Mouse (Mus musculus) limb, embryonic 15.5 days (tissue): ENCODE measurements around the gene Ppan. TPM values are rescaled to one million over a fixed set of nuclear protein-coding genes. Genes with fewer than 3 reads are reported as not detected.
A peak's percentile ranks its signal among the peaks of the same experiment; 100 is the strongest.

Experiments used
- ATAC-seq: fragments of 200-750 bp; cut with Nextera tagmentation; 2 replicates; pipeline ENCODE4 v1.8.0; 2017; ENCODE audit warnings: low read depth, moderate TSS enrichment; ENCODE audit not compliant: insufficient number of reproducible peaks, low FRiP score, low TSS enrichment
- H3K27ac ChIP-seq: fragments of 300-500 bp; sonication (generic); 2 replicates; pipeline ENCODE4 v1.5.1; 2015; ENCODE audit warnings: moderate library complexity, mild to moderate bottlenecking, inconsistent platforms
- H3K27me3 ChIP-seq: fragments of 300-500 bp; sonication (generic); 2 replicates; pipeline ENCODE4 v1.6.1; 2015; ENCODE audit warnings: inconsistent platforms
- H3K36me3 ChIP-seq: fragments of 300-500 bp; sonication (generic); 2 replicates; pipeline ENCODE4 v1.6.1; 2015; ENCODE audit warnings: inconsistent platforms
- H3K4me1 ChIP-seq: fragments of 300-500 bp; sonication (generic); 2 replicates; pipeline ENCODE4 v1.6.1; 2015; ENCODE audit warnings: inconsistent platforms
- H3K4me2 ChIP-seq: fragments of 300-500 bp; sonication (generic); 2 replicates; pipeline ENCODE4 v1.6.1; 2015; ENCODE audit warnings: mild to moderate bottlenecking, inconsistent platforms
- H3K4me3 ChIP-seq: fragments of 300-500 bp; sonication (generic); 2 replicates; pipeline ENCODE4 v1.5.1; 2015; ENCODE audit warnings: mild to moderate bottlenecking, inconsistent platforms
- H3K9ac ChIP-seq: fragments of 300-500 bp; sonication (generic); 2 replicates; pipeline ENCODE4 v1.6.1; 2015; ENCODE audit warnings: inconsistent platforms
- H3K9me3 ChIP-seq: fragments of 300-500 bp; sonication (generic); 2 replicates; pipeline ENCODE4 v1.6.1; 2016; ENCODE audit warnings: inconsistent platforms
- WGBS: fragments of 180-500 bp; shearing (Covaris S2); methylation state at CpG from one replicate; pipeline ENCODE4 v1.1.7; 2015; 5-methylcytosine and 5-hydroxymethylcytosine counted together
- polyA plus RNA-seq: library from polyadenylated mRNA; unstranded; fragments of >200 nt; fragmentation: Nextera tagmentation; extraction: Ambion mirVana; gene quantifications from 2 replicates; pipeline ENCODE4 v1.2.1, GENCODE M21; 2015

Ppan gene
- polyA plus RNA-seq, 1 experiment from 2014 or later: 88.6 TPM

- peaks cover 10% of the 10 kb centered on the region for H3K4me1 ChIP-seq
- H3K4me2 ChIP-seq: no peak overlapping the region
- ATAC-seq: no peak
- no peak overlapping the region for H3K27ac ChIP-seq
- no peak overlapping the region for H3K4me3 ChIP-seq
- no peaks in the 10 kb centered on the region for H3K9me3 ChIP-seq
- WGBS: 73% methylated on average over 12 of the region's 12 CpGs
- H3K27me3 ChIP-seq: peaks cover 55% of the 10 kb centered on the region
- no peak overlapping the region for H3K9ac ChIP-seq
- H3K36me3 ChIP-seq: no peaks in the 10 kb centered on the region
These were observed 17.5 kb upstream of the Ppan start for GRCm38 (mm10) chr9:20870211-20871173.

- Histone ChIP-seq H3K27ac (no peak overlapping the region), H3K27me3 (peaks cover 34% of the 10 kb centered on the region), H3K4me1 (peaks cover 18% of the 10 kb centered on the region), H3K4me2 (no peak overlapping the region), H3K4me3 (no peak overlapping the region), H3K9me3 (no peaks in the 10 kb centered on the region), H3K36me3 (no peaks in the 10 kb centered on the region), H3K9ac (no peak overlapping the region)
- no peak for ATAC-seq
- 86% methylated on average over 10 of the region's 10 CpGs for WGBS
These were observed 15.0 kb upstream of the Ppan start for GRCm38 (mm10) chr9:20872991-20873390.

GRCm38 (mm10) chr9:20873521-20873920 lies 14.5 kb upstream of the Ppan start:
- Histone ChIP-seq H3K4me2 (no peak overlapping the region), H3K9me3 (no peaks in the 10 kb centered on the region), H3K4me3 (no peak overlapping the region), H3K36me3 (no peaks in the 10 kb centered on the region), H3K27me3 (peaks cover 30% of the 10 kb centered on the region), H3K27ac (no peak overlapping the region), H3K4me1 (peaks cover 16% of the 10 kb centered on the region), H3K9ac (no peak overlapping the region)
- no peak for ATAC-seq
- whole genome bisulfite sequencing: 80% methylated on average over 12 of the region's 12 CpGs

- peaks cover 13% of the 10 kb centered on the region for H3K4me1 ChIP-seq
- ATAC-seq: no peak
- no peaks in the 10 kb centered on the region for H3K9me3 ChIP-seq
- H3K36me3 ChIP-seq: no peaks in the 10 kb centered on the region
- WGBS: 66% methylated on average over 23 of the region's 23 CpGs
- H3K4me3 ChIP-seq: no peak overlapping the region
- no peak overlapping the region for H3K9ac ChIP-seq
- no peak overlapping the region for H3K27ac ChIP-seq
- no peak overlapping the region for H3K4me2 ChIP-seq
- H3K27me3 ChIP-seq: peaks cover 13% of the 10 kb centered on the region
These were observed 12.8 kb upstream of the Ppan start for GRCm38 (mm10) chr9:20875021-20875790.

- Histone ChIP-seq H3K4me3 (no peak overlapping the region), H3K4me2 (no peak overlapping the region), H3K9ac (no peak overlapping the region), H3K27me3 (0 out of 2 replicates have a peak, but pooled peaks cover 2% of the 10 kb centered on the region), H3K27ac (no peak overlapping the region), H3K9me3 (no peaks in the 10 kb centered on the region), H3K4me1 (peaks cover 13% of the 10 kb centered on the region), H3K36me3 (no peaks in the 10 kb centered on the region)
- 69% methylated on average over 8 of the region's 9 CpGs for WGBS
- no peak for ATAC-seq
These were observed 11.5 kb upstream of the Ppan start for GRCm38 (mm10) chr9:20876318-20877117.

- WGBS: 33% methylated on average over 14 of the region's 14 CpGs
- peaks cover 13% of the 10 kb centered on the region for H3K4me1 ChIP-seq
- peak overlapping the region; percentile 20; the same call in 1 of the 2 replicates for H3K9ac ChIP-seq
- no peak for ATAC-seq
- peak overlapping the region; percentile 40; the same call in 1 of the 2 replicates for H3K27ac ChIP-seq
- H3K36me3 ChIP-seq: no peaks in the 10 kb centered on the region
- H3K4me3 ChIP-seq: peak overlapping the region; percentile 49
- H3K27me3 ChIP-seq: no peaks in the 10 kb centered on the region
- H3K4me2 ChIP-seq: peak overlapping the region; percentile 84
- no peaks in the 10 kb centered on the region for H3K9me3 ChIP-seq
These were observed 10.6 kb upstream of the Ppan start for GRCm38 (mm10) chr9:20877118-20878040.

- under 1% methylated on average over 69 of the region's 69 CpGs for WGBS
These were observed 9.8 kb upstream of the Ppan start for GRCm38 (mm10) chr9:20878041-20878709.

GRCm38 (mm10) chr9:20878710-20879065 lies 9.3 kb upstream of the Ppan start:
- Histone ChIP-seq H3K4me2 (peak overlapping the region; percentile 84), H3K9me3 (no peaks in the 10 kb centered on the region), H3K27ac (peak overlapping the region; percentile 94), H3K9ac (peak overlapping the region; percentile 55), H3K36me3 (no peaks in the 10 kb centered on the region), H3K27me3 (no peaks in the 10 kb centered on the region), H3K4me1 (peaks cover 13% of the 10 kb centered on the region), H3K4me3 (peak overlapping the region; percentile 49)
- 20% methylated on average over 10 of the region's 10 CpGs for WGBS
- ATAC-seq: no peak

More at GRCm38 (mm10) chr9:20878041-20878709, 9.8 kb upstream of the Ppan start:
- Histone ChIP-seq H3K27ac (peak overlapping the region; percentile 94), H3K9me3 (no peaks in the 10 kb centered on the region), H3K4me2 (peak overlapping the region; percentile 84), H3K36me3 (no peaks in the 10 kb centered on the region), H3K4me3 (peak overlapping the region; percentile 49), H3K27me3 (no peaks in the 10 kb centered on the region), H3K9ac (peak overlapping the region; percentile 55), H3K4me1 (peaks cover 13% of the 10 kb centered on the region)
- peak; percentile 95 for ATAC-seq

- H3K4me1 ChIP-seq: peaks cover 13% of the 10 kb centered on the region
- H3K4me2 ChIP-seq: peak within 1 kb of the TSS; percentile 84
- no peaks in the 10 kb centered on the region for H3K27me3 ChIP-seq
- H3K36me3 ChIP-seq: no peaks in the 10 kb centered on the region
- no peak for ATAC-seq
- peak within 1 kb of the TSS; percentile 55 for H3K9ac ChIP-seq
- peak within 1 kb of the TSS; percentile 94 for H3K27ac ChIP-seq
- H3K9me3 ChIP-seq: no peaks in the 10 kb centered on the region
- WGBS: 91% methylated on average over 13 of the region's 13 CpGs
- H3K4me3 ChIP-seq: peak within 1 kb of the TSS; percentile 49
These were observed 8.7 kb upstream of the Ppan start, which contains the start of gene Angptl6 for GRCm38 (mm10) chr9:20879097-20879792. Angptl6 (minus strand) TSS chr9:20879727.

- Histone ChIP-seq H3K9me3 (no peaks in the 10 kb centered on the region), H3K27ac (no peak overlapping the region), H3K9ac (no peak overlapping the region), H3K4me2 (no peak overlapping the region), H3K4me3 (no peak overlapping the region), H3K4me1 (peaks cover 12% of the 10 kb centered on the region; the same call in 1 of the 2 replicates), H3K27me3 (no peaks in the 10 kb centered on the region), H3K36me3 (peaks cover 24% of the 10 kb centered on the region)
- WGBS: 89% methylated on average over 2 of the region's 2 CpGs
- ATAC-seq: no peak
These were observed 1.4 kb upstream of the Ppan start for GRCm38 (mm10) chr9:20886563-20886962.
